Mouse (Mus musculus) bone marrow macrophage, adult 2 months (primary cell): ENCODE data around the gene Mpo. TPM values are rescaled to one million over a fixed set of nuclear protein-coding genes. Genes with fewer than 3 reads are reported as not detected.

Experiments used
- H3K27ac ChIP-seq: 2 replicates; pipeline ENCODE4 v1.5.1; 2012; ENCODE audit warnings: low read depth, low read length; ENCODE audit not compliant: insufficient read depth
- H3K4me1 ChIP-seq: 2 replicates; pipeline ENCODE4 v1.6.1; 2012; ENCODE audit warnings: low read length; ENCODE audit not compliant: control insufficient read depth, insufficient read depth
- H3K4me3 ChIP-seq: 2 replicates; pipeline ENCODE4 v1.5.1; 2012; ENCODE audit warnings: mild to moderate bottlenecking, low read length, moderate library complexity; ENCODE audit not compliant: insufficient read depth
- CTCF ChIP-seq: IDR thresholded peaks from 2 replicates; pipeline ENCODE4 v1.5.1; 2012; ENCODE audit warnings: low read depth, mild to moderate bottlenecking, low read length, moderate library complexity
- POLR2A ChIP-seq: IDR thresholded peaks from 2 replicates; pipeline ENCODE4 v1.6.1; 2012; ENCODE audit warnings: mild to moderate bottlenecking, low read depth, low read length, borderline replicate concordance
- polyA plus RNA-seq: library from polyadenylated mRNA; stranded (reverse); fragments of >200 nt; gene quantifications from 2 replicates; pipeline ENCODE4 v1.2.4, GENCODE M21; 2012; ENCODE audit not compliant: missing spikeins, insufficient read depth, insufficient read length

Gene Mpo
- polyA plus RNA-seq, result 1.1 and 1.7 TPM in 2 replicates

DNA sequence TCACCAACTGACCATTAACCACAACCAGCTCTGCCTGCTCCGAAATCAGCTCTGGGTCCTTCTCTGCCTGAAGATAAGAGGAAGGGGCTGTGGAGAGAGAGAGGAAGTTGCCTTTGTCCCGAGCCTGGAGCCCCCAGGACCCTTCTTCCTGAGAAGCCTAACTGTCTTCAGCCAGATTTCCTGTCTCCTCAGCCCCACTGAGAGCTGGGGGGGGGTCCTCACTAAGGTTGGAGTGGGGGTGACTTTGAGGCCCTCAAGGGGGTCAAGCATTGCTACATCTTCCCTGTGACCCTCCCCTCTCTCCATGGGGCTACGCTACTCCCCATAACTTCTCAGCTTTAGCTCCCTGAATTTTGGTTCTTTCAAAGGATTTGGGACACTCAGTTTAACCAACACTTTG, at the start of gene Mpo:
Gene Mpo, plus strand, starts transcription at position 122 of the 400 bp plus-strand sequence.
- TF ChIP-seq CTCF (no peak), POLR2A (no peak)
- peaks cover 5% of the 10 kb centered on the region; the same call in 1 of the 2 replicates for H3K4me1 ChIP-seq
- H3K27ac ChIP-seq, result no peak within 1 kb of the TSS
- H3K4me3 ChIP-seq, result no peak within 1 kb of the TSS

- peaks cover 9% of the 10 kb centered on the region for H3K4me1 ChIP-seq
- TF ChIP-seq POLR2A (no peak), CTCF (no peak)
- H3K4me3 ChIP-seq, result no peak overlapping the region
- no peak overlapping the region for H3K27ac ChIP-seq
Observed at GRCm38 (mm10) chr11:87743691-87744090, 49.7 kb upstream of the Mpo start.

GRCm38 (mm10) chr11:87744964-87745363, 48.4 kb upstream of the Mpo start:
- Histone ChIP-seq H3K4me3 (no peak overlapping the region), H3K4me1 (peaks cover 11% of the 10 kb centered on the region), H3K27ac (no peak overlapping the region)
- TF ChIP-seq CTCF (no peak), POLR2A (no peak)

DNA sequence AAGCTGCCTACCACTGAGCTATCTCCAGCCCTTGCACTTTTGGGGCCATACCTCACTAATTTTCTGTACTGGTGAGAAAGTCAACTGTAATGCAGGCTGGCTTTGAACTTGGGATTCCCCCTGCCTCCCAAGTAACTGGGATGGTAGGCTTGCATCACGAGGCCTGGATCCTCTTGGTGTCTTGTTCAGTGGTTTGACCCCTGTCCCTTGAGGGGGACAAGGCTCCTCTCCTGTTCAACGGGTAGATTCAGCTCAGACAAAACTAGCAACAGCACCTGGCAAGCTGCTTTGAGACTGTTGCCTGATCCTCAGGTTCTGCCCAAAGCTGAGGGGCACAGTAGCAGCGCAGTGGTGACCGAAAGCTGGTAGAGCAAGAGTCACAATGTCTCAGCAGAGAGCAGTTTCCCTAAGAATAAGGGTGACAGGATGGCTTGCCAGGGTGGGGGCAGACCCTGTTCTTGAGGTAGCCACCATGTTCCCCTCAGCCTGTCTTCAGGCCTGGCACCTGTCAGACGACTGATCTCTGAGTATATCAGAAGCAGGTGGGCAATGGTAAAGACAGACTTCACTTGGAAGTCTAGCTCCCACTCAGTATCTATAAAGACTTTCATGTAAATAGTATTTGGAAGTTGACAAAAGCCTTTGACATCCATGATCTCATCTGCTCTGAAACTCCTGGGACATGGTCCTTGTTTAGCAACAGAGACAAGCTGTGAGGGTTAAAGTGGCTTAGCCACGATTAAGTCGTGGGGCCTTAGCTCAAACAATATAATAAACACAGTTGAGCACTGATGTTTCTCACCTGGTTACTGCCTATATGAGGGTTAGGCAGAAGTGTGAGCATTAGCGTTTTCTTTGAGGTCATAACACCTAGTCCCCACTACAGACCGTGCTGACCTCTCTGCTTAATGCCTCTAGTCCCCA, 47.5 kb upstream of the Mpo start:
- H3K27ac ChIP-seq, result no peak overlapping the region
- TF ChIP-seq POLR2A (no peak), CTCF (no peak)
- H3K4me3 ChIP-seq, result no peak overlapping the region
- H3K4me1 ChIP-seq, result peaks cover 20% of the 10 kb centered on the region

DNA sequence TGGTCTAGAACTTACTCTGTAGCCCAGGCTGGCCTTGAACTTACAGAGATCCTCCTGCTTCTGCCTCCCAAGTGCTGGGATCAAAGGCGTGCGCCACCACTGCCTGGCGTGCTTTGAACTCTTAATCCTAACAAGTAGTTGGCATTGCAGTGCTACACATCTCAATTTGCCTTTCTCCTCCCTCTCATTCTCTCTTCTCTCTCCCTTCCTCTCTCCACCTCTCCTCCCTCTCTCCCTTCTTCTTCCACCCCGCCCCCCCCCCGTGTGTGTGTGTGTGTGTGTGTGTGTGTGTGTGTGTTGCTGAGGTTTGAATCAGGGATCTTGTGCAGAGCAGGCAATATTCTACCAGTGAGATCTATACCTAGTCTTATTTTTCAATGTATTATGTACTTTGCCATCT, 46.1 kb upstream of the Mpo start:
- Histone ChIP-seq H3K27ac (no peak overlapping the region), H3K4me3 (no peak overlapping the region), H3K4me1 (peaks cover 34% of the 10 kb centered on the region)
- TF ChIP-seq POLR2A (no peak), CTCF (no peak)

DNA sequence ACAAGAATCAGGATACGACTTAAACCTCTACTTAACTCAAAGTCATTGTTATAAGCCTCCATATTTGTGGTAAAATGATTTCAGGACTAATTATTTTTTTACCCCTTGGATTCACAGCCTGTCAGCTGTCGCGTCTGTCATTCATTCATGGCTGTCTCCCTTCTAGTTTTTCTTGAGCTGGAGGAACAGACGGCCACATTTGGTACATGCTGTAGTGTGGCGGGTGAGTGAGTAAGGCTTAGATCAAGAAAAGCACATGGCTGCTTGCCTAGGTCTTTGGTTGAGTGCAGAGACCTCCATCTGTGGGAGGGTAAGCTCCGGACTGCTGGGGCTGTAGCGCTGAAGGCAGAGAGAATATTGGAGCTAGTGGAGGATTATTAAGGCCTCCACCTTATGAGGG, 45.7 kb upstream of the Mpo start:
- TF ChIP-seq POLR2A, result no peak
- no peak for TF ChIP-seq CTCF
- no peak overlapping the region for H3K4me3 ChIP-seq
- H3K4me1 ChIP-seq, result peaks cover 36% of the 10 kb centered on the region
- H3K27ac ChIP-seq, result no peak overlapping the region; the same call in 1 of the 2 replicates

DNA sequence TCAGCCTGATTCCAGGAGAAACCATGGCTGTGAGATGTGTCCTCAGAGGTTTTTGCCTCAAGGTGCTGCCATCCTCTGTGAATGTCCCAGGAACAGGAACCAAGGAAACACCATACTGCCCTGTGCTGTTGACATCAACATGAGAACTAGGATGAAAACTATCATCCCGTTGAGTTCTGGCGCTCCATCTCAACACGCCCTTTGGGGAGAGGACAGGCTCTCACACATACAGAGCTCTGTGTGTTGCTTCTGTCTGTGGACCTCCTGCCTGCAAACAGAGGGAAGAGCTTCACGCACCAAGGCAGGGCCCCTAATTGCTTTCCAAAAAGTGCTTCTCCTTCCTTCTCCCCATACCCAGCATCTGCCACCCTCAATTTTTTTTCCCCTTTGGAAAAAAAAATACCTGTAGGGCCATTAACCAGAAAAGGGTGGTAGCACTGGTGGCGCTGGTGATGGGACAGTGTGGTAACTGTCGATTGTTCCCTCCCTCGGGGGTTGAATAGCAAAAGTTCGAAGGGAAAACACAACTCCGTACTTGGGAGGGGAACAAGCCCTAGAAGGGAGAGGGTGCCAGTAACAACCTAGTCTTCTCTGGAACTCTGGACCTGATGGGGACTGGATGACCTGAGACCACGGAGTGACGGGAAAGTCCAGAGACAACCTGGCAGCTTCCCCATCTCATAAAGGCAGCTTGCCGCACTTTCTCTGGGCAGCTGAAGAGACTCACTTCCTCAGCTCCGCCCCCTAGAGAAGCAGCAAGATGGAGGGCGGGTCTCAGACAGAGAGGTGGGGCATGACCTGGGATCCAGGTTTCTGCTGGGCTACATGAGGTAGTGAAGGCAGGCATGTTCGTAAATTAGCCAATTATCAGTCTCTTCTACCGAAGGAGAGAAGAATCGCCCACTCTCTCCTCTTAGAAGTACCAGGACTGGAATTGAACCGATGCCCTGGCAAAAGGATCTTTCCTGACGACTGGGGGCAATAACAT, 45.0 kb upstream of the Mpo start:
- Histone ChIP-seq H3K27ac (peak overlapping the region; percentile 99), H3K4me3 (peak overlapping the region; percentile 58), H3K4me1 (peaks cover 36% of the 10 kb centered on the region)
- TF ChIP-seq CTCF, result no peak
- no peak for TF ChIP-seq POLR2A

GRCm38 (mm10) chr11:87749192-87750042, 44.0 kb upstream of the Mpo start:
- H3K27ac ChIP-seq, result peak overlapping the region; percentile 99
- TF ChIP-seq CTCF (no peak), POLR2A (peak; percentile 68; the same call in 1 of the 2 replicates)
- H3K4me1 ChIP-seq, result peaks cover 44% of the 10 kb centered on the region
- peak overlapping the region; percentile 61 for H3K4me3 ChIP-seq

GRCm38 (mm10) chr11:87750043-87750421, 43.3 kb upstream of the Mpo start:
- TF ChIP-seq POLR2A, result no peak
- no peak for TF ChIP-seq CTCF
- Histone ChIP-seq H3K4me1 (peaks cover 50% of the 10 kb centered on the region), H3K4me3 (peak overlapping the region; percentile 61), H3K27ac (peak overlapping the region; percentile 99)
